Mouse (Mus musculus) stomach, embryonic 16.5 days (tissue): Measurements from ENCODE around the gene Eif2d. TPM values are rescaled to one million over a fixed set of nuclear protein-coding genes. Genes with fewer than 3 reads are reported as not detected.

ENCODE experiments used
- ATAC-seq: fragments of 200-750 bp; cut with Nextera tagmentation; 2 replicates; pipeline ENCODE4 v1.8.0; 2017; ENCODE audit warnings: moderate number of reproducible peaks, moderate TSS enrichment; ENCODE audit not compliant: insufficient read depth, low FRiP score
- H3K27ac ChIP-seq: fragments of 300-500 bp; sonication (generic); 2 replicates; pipeline ENCODE4 v1.5.1; 2014; ENCODE audit warnings: low read length
- H3K27me3 ChIP-seq: fragments of 300-500 bp; sonication (generic); 2 replicates; pipeline ENCODE4 v1.6.1; 2014; ENCODE audit warnings: low read length, control low read depth, mixed read lengths; ENCODE audit not compliant: control insufficient read depth, insufficient read depth
- H3K36me3 ChIP-seq: fragments of 300-500 bp; sonication (generic); 2 replicates; pipeline ENCODE4 v1.6.1; 2014; ENCODE audit warnings: low read length; ENCODE audit not compliant: control insufficient read depth, insufficient read depth
- H3K4me1 ChIP-seq: fragments of 300-500 bp; sonication (generic); 2 replicates; pipeline ENCODE4 v1.6.1; 2014; ENCODE audit warnings: low read length, control low read depth, mixed read lengths; ENCODE audit not compliant: control insufficient read depth, insufficient read depth
- H3K4me2 ChIP-seq: fragments of 300-500 bp; sonication (generic); 2 replicates; pipeline ENCODE4 v1.6.1; 2014; ENCODE audit warnings: low read depth, low read length, mixed read lengths
- H3K4me3 ChIP-seq: fragments of 300-500 bp; sonication (generic); replicated peaks from 2 replicates; pipeline ENCODE4 v1.5.1; 2014; ENCODE audit warnings: mild to moderate bottlenecking, low read length
- H3K9ac ChIP-seq: fragments of 300-500 bp; sonication (generic); 2 replicates; pipeline ENCODE4 v1.6.1; 2014; ENCODE audit warnings: low read length
- H3K9me3 ChIP-seq: fragments of 300-500 bp; sonication (generic); replicated peaks from 2 replicates; pipeline ENCODE4 v1.6.1; 2016; ENCODE audit warnings: low read length, control low read depth; ENCODE audit not compliant: control insufficient read depth
- WGBS: fragments of 180-500 bp; shearing (Covaris S2); extraction: QIAGEN DNeasy Blood & Tissue Kit; methylation state at CpG from one replicate; pipeline ENCODE4 v1.1.7; 2014; 5-methylcytosine and 5-hydroxymethylcytosine counted together
- polyA plus RNA-seq: library from polyadenylated mRNA; unstranded; fragments of >200 nt; fragmentation: Nextera tagmentation; extraction: Ambion mirVana; gene quantifications from 2 replicates; pipeline ENCODE4 v1.2.1, GENCODE M21; 2015

Eif2d gene
- 62.1 and 64.0 TPM in 2 replicates for polyA plus RNA-seq

DNA sequence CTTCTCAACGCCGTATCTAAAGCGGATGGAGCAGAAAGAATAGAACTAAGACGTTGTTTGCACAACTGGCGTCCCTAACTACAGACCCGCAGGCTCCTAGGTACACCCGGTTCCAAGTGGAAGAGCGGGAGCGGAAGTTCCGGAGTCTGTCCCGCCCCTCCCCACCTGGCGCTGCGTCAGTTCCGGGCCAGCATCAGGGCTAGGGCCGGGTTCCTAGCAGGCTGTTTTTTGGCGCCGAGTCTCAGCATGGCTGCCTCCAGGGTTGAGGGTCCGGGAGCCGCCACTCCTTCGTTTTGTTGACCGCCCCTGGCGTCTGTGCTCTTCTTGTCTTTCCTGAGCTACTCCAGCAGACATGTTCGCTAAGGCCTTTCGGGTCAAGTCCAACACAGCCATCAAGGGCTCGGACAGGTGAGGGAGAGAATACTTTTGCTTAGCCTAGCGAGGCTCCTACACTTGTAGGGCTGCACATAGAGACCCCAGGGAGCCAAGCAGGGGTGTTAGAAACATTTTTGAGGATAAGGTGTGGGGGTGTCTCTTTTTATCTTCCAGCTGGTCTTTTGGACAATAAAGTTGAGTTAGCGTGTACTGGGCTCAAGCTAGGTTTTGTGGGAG is at the start of gene Eif2d:
Gene Eif2d, plus strand, starts transcription at position 164 of the 612 bp plus-strand sequence.
- Histone ChIP-seq H3K36me3 (0 out of 2 replicates have a peak, but pooled peaks cover 2% of the 10 kb centered on the region), H3K4me1 (peaks cover 9% of the 10 kb centered on the region), H3K27me3 (no peaks in the 10 kb centered on the region), H3K4me3 (peak within 1 kb of the TSS; percentile 57), H3K9me3 (no peaks in the 10 kb centered on the region), H3K4me2 (peak within 1 kb of the TSS; percentile 76), H3K9ac (peak within 1 kb of the TSS; percentile 77), H3K27ac (peak within 1 kb of the TSS; percentile 53; the same call in 1 of the 2 replicates)
- under 1% methylated on average over 27 of the region's 27 CpGs for WGBS
- ATAC-seq, result peak; percentile 99

DNA sequence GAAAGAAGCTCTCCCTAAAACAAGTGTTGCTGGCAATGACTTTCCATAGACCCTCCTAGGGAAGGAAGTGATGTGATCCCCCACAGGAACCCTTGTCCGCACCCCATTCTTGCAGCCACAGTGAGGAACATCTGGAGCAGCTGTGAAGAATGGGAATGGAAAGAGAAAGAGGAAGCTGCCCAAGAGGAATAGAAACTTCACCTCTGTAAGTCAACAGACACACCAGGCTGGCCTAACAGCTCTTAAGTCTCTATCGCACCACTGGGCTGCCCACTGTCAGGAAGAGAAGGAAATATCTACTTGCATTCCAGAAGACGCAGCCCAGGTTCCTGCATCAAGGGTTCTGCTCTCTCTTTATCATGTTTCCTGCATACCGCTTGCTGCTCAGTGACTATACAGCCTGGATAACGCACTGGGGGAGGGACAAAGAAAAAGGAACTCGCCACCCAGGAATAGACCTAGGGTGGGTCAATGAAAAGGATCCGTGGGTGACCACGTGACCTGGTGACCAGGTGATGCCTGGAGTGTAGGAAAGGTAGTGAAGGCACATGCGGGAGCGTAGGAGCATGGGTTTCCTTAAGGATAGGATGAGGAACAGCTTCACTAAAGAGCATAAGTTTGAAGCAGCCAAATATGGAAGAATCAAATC is 49.1 kb upstream of the Eif2d start:
- H3K9ac ChIP-seq, result no peak overlapping the region
- H3K4me2 ChIP-seq, result no peak overlapping the region
- peaks cover 11% of the 10 kb centered on the region for H3K4me1 ChIP-seq
- H3K27me3 ChIP-seq, result no peaks in the 10 kb centered on the region
- 67% methylated on average over 10 of the region's 10 CpGs for WGBS
- H3K36me3 ChIP-seq, result no peaks in the 10 kb centered on the region
- ATAC-seq, result no peak
- H3K27ac ChIP-seq, result peak overlapping the region; percentile 8; the same call in 1 of the 2 replicates
- H3K4me3 ChIP-seq, result no peak overlapping the region
- H3K9me3 ChIP-seq, result 0 out of 2 replicates have a peak, but pooled peaks cover 4% of the 10 kb centered on the region

- no peaks in the 10 kb centered on the region for H3K36me3 ChIP-seq
- ATAC-seq, result peak; percentile 95
- H3K9ac ChIP-seq, result peak overlapping the region; percentile 46; the same call in 1 of the 2 replicates
- no peaks in the 10 kb centered on the region for H3K27me3 ChIP-seq
- H3K4me2 ChIP-seq, result no peak overlapping the region; the same call in 1 of the 2 replicates
- no peak overlapping the region for H3K4me3 ChIP-seq
- WGBS, result 23% methylated on average over 10 of the region's 10 CpGs
- H3K27ac ChIP-seq, result peak overlapping the region; percentile 86
- H3K9me3 ChIP-seq, result 0 out of 2 replicates have a peak, but pooled peaks cover 4% of the 10 kb centered on the region
- H3K4me1 ChIP-seq, result peaks cover 17% of the 10 kb centered on the region
These were observed 45.2 kb upstream of the Eif2d start for GRCm38 (mm10) chr1:131107575-131108308.

DNA sequence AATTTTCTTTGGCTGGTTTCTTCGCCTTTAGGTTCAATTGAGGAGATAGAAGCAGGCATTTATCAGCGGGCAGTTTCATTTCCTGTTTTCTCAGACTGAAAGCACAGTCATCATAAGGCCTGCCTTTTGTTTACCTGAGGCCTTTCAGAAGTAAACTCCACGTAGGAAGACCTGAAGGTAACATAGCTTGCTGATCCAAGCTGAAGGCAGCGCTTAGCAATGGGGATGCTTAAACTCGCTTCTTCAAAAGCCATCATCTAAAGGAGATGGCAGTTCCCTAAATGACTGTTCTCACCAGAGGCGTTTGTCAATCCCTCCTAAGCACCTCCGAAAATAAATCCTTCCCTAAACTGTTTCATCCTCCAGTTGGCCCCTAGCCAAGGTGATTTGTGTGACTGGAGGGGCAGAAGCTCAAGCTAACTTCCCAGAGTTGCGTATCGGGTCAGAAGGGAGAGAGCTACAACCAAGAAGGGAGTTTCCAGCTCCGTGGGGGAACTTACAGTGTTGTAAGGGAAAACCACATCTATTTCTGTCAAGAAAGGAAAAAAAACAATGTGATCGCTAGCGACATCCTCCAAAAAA is 42.4 kb upstream of the Eif2d start:
- Histone ChIP-seq H3K4me2 (no peak overlapping the region), H3K27ac (peak overlapping the region; percentile 51; the same call in 1 of the 2 replicates), H3K27me3 (no peaks in the 10 kb centered on the region), H3K9ac (no peak overlapping the region), H3K4me3 (no peak overlapping the region), H3K4me1 (peaks cover 17% of the 10 kb centered on the region), H3K36me3 (no peaks in the 10 kb centered on the region), H3K9me3 (0 out of 2 replicates have a peak, but pooled peaks cover 4% of the 10 kb centered on the region)
- WGBS, result 51% methylated on average over 12 of the region's 12 CpGs
- no peak for ATAC-seq

DNA sequence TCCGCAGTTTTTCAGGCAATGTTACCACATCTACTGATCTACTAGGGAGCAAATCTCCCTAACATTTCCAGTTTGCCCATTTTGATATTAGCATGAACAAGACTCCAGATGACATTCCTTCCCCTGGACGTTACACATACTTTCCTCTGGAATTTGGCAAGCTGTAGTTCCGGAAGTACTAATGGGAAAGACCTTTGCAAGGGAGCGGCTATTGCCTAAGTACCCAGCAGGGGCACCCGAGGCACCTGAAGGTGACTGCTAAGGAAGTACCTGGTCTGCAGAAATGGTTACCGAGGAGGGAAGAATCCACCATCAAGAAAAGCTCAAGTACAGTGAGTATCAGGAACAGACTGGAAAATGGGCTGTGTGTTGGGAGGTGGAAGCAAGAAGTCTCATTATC is 40.4 kb upstream of the Eif2d start:
- Histone ChIP-seq H3K4me2 (no peak overlapping the region), H3K4me3 (no peak overlapping the region), H3K36me3 (no peaks in the 10 kb centered on the region), H3K4me1 (peaks cover 16% of the 10 kb centered on the region), H3K27ac (no peak overlapping the region), H3K9ac (no peak overlapping the region), H3K27me3 (no peaks in the 10 kb centered on the region), H3K9me3 (no peaks in the 10 kb centered on the region)
- WGBS, result 23% methylated on average over 6 of the region's 6 CpGs
- no peak for ATAC-seq

- no peaks in the 10 kb centered on the region for H3K27me3 ChIP-seq
- no peak for ATAC-seq
These were observed 37.0 kb upstream of the Eif2d start for GRCm38 (mm10) chr1:131115932-131116331.

DNA sequence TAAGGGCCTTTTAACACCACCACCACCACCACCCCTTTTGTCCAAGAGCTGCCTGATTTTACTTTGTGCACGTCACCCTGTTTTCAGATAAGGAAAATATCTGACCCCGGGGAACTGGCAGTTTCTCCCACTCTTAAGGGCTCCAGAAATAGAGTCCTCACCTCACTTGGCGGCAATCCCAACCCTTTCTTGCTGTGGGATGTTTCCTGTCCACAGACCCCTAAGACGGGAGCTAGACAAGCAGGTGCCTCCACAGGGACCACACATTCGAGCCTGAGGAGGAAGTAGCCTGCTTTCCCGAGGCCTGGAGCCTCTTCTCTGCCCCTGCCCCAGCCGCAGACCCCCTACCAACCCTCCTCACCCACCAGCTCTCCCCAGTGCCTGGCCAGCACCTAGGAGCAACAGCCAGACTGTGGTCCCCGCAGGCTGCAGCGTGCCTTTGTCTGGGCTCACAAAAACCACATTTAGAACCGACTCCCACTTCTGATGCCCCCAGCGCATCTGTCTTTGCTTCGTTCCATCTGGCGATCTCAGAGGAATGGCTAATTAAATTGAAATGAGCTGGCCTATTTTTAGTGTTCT is 36.5 kb upstream of the Eif2d start:
- Histone ChIP-seq H3K36me3 (no peaks in the 10 kb centered on the region), H3K27me3 (no peaks in the 10 kb centered on the region), H3K4me3 (no peak overlapping the region), H3K9me3 (no peaks in the 10 kb centered on the region), H3K27ac (no peak overlapping the region), H3K4me1 (no peaks in the 10 kb centered on the region), H3K4me2 (no peak overlapping the region), H3K9ac (no peak overlapping the region)
- 65% methylated on average over 13 of the region's 13 CpGs for WGBS
- no peak for ATAC-seq

More at GRCm38 (mm10) chr1:131115932-131116331, 37.0 kb upstream of the Eif2d start:
- Histone ChIP-seq H3K27ac (no peak overlapping the region), H3K4me2 (no peak overlapping the region), H3K9ac (no peak overlapping the region), H3K4me3 (no peak overlapping the region), H3K9me3 (no peaks in the 10 kb centered on the region), H3K36me3 (no peaks in the 10 kb centered on the region), H3K4me1 (no peaks in the 10 kb centered on the region)
- WGBS, result 9% methylated on average over 6 of the region's 6 CpGs

DNA sequence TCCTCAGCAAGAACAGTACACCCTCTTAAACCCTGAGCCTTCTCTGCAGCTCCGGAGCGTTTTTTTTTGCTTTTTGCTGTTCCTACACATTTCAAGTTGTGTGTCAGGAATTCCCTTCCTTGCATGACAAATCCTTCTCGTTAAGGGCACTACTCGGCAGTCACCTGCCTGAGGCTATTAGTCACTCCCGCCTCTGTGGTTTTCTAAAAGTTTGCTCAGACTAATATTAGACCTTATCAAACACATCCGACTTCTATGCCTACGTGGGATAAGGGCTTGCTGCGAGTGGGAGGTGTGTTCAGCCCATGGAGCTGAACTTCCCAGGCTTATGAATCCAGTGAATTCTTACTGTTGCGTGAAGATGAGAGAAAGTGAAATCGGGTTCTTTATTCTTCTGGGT is 34.5 kb upstream of the Eif2d start:
- Histone ChIP-seq H3K27ac (peak overlapping the region; percentile 22; the same call in 1 of the 2 replicates), H3K4me3 (no peak overlapping the region), H3K27me3 (no peaks in the 10 kb centered on the region), H3K36me3 (no peaks in the 10 kb centered on the region), H3K4me2 (no peak overlapping the region), H3K9me3 (no peaks in the 10 kb centered on the region), H3K9ac (no peak overlapping the region), H3K4me1 (no peaks in the 10 kb centered on the region)
- peak; percentile 52; the same call in 1 of the 2 replicates for ATAC-seq
- 38% methylated on average over 10 of the region's 10 CpGs for WGBS
